Mouse (Mus musculus) ovary, adult 2 months (tissue): ENCODE measurements around the gene Gm7849. TPM values are rescaled to one million over a fixed set of nuclear protein-coding genes. Genes with fewer than 3 reads are reported as not detected.

Experiments
- polyA plus RNA-seq: library from polyadenylated mRNA; depleted of rRNA; stranded (reverse); fragments of >200 nt; gene quantifications from 2 replicates; pipeline ENCODE4 v1.2.3, GENCODE M21; 2012; rRNA removed

Gm7849 gene
- not detected in 2 replicates for polyA plus RNA-seq

GRCm38 (mm10) chr8:21456460-21456859 is at the start of gene Gm7849:
TSS of gene Gm7849 (minus strand) at chr8:21456560.

GRCm38 (mm10) chr8:21427111-21427510 is 29.2 kb downstream of the Gm7849 start, which contains the start of gene Defa36:
TSS of gene Defa36 (plus strand) at chr8:21427411.

Other genes with a start within 250 kb of the Gm7849 start
- gene Gm15292, start 206.8 kb downstream of the Gm7849 start, polyA plus RNA-seq: not detected in 2 replicates
- gene Defa27, start 141.0 kb downstream of the Gm7849 start, polyA plus RNA-seq: not detected in 2 replicates
- gene Defa29, start 129.5 kb downstream of the Gm7849 start, polyA plus RNA-seq: not detected in 2 replicates
- gene Defa2, start 78.0 kb downstream of the Gm7849 start, polyA plus RNA-seq: not detected in 2 replicates
- not detected in 2 replicates for gene Defa33, start 64.7 kb downstream of the Gm7849 start, polyA plus RNA-seq
- gene Defa36, start 29.1 kb downstream of the Gm7849 start, polyA plus RNA-seq: not detected in 2 replicates
- 0.83 TPM in 1 of 2 replicates, not detected in the other for gene Defa20, start 52.7 kb upstream of the Gm7849 start, polyA plus RNA-seq
- 0.83 TPM in 1 of 2 replicates, not detected in the other for gene Defa32, start 72.5 kb upstream of the Gm7849 start, polyA plus RNA-seq
- not detected in 2 replicates for gene Defa37, start 108.8 kb upstream of the Gm7849 start, polyA plus RNA-seq
- gene Defa28, start 126.4 kb upstream of the Gm7849 start, polyA plus RNA-seq: not detected in 2 replicates
- gene Gm7861, start 137.9 kb upstream of the Gm7849 start, polyA plus RNA-seq: 1.2 TPM in 1 of 2 replicates, not detected in the other
- not detected in 2 replicates for gene Defa26, start 161.6 kb upstream of the Gm7849 start, polyA plus RNA-seq
- not detected in 2 replicates for gene Defa17, start 199.2 kb upstream of the Gm7849 start, polyA plus RNA-seq
- gene Defa34, start 209.2 kb upstream of the Gm7849 start, polyA plus RNA-seq: not detected in 2 replicates
- gene AY761184, start 247.1 kb upstream of the Gm7849 start, polyA plus RNA-seq: not detected in 2 replicates